In genomic region chr5:85793148-85793547, GRCm38 (mm10) we compare ENCODE assay signal across 18 mouse cellular contexts.
"Had no signal": no experiment of that assay in that cellular context is flagged by ENCODE, and none has a peak within 500 bp of the region (broad histone marks: within the 10 kb centered on the region; RNA-seq: fewer than 3 reads in every experiment).

No protein-coding gene starts in this region.

- H3K4me2 ChIP-seq: liver, embryonic 12.5 days; lung, embryonic 14.5 days; neural tube, embryonic 13.5 days; neural tube, embryonic 15.5 days had no signal

- H3K4me3 ChIP-seq: liver, embryonic 12.5 days; midbrain, embryonic 10.5 days; myocyte; neural tube, embryonic 13.5 days; neural tube, embryonic 15.5 days had no signal

- ATAC-seq: liver, embryonic 12.5 days had no signal

- H3K9ac ChIP-seq: liver, embryonic 12.5 days; liver, embryonic 14.5 days; lung, embryonic 14.5 days; neural tube, embryonic 13.5 days; neural tube, embryonic 15.5 days had no signal

- H3K36me3 ChIP-seq: liver, embryonic 12.5 days; midbrain, embryonic 10.5 days; neural tube, embryonic 13.5 days; neural tube, embryonic 15.5 days had no signal

- H3K27ac ChIP-seq: liver, embryonic 12.5 days; liver, embryonic 14.5 days; midbrain, embryonic 10.5 days; neural tube, embryonic 13.5 days; neural tube, embryonic 15.5 days had no signal

- H3K27me3 ChIP-seq: liver, embryonic 12.5 days; neural tube, embryonic 13.5 days; neural tube, embryonic 15.5 days had no signal

- DNase-seq: lung, adult 18-20 months; lung, embryonic 14.5 days; lung, postnatal 10 days; lung, postnatal 4 days; midbrain, embryonic 14.5 days; right cerebral cortex, adult 18-20 months; right cerebral cortex, postnatal 25 days; right cerebral cortex, postnatal 4 days; spleen, adult 18-20 months; thymus, adult 18-20 months; thymus, postnatal 14 days; thymus, postnatal 36 days had no signal

- H3K4me1 ChIP-seq: liver, embryonic 12.5 days; neural tube, embryonic 13.5 days; neural tube, embryonic 15.5 days had no signal

- H3K9me3 ChIP-seq: liver, embryonic 12.5 days; midbrain, embryonic 10.5 days; neural tube, embryonic 13.5 days; neural tube, embryonic 15.5 days had no signal
